Mouse (Mus musculus) lung, adult 18-20 months (tissue): ENCODE results near the gene Aox4.

Source experiments
- DNase-seq, 2 experiments: peaks; one replicate each; pipeline ENCODE4 v3.0.0; 2022; ENCODE audit warnings: mixed read lengths in 2 of 2

Gene Aox4

GRCm38 (mm10) chr1:58248518-58248917 lies 38.3 kb downstream of the Aox4 start:
- no peak for DNase-seq

GRCm38 (mm10) chr1:58253466-58253865 lies 43.3 kb downstream of the Aox4 start:
- DNase-seq = no peak

- peak in 1 of 2 experiments; percentile 26 for DNase-seq
Measured at GRCm38 (mm10) chr1:58257195-58257991, 47.2 kb downstream of the Aox4 start.

GRCm38 (mm10) chr1:58260311-58260710 lies 50.1 kb downstream of the Aox4 start:
- DNase-seq = no peak

GRCm38 (mm10) chr1:58268231-58268630 lies 58.0 kb downstream of the Aox4 start:
- no peak for DNase-seq

DNA sequence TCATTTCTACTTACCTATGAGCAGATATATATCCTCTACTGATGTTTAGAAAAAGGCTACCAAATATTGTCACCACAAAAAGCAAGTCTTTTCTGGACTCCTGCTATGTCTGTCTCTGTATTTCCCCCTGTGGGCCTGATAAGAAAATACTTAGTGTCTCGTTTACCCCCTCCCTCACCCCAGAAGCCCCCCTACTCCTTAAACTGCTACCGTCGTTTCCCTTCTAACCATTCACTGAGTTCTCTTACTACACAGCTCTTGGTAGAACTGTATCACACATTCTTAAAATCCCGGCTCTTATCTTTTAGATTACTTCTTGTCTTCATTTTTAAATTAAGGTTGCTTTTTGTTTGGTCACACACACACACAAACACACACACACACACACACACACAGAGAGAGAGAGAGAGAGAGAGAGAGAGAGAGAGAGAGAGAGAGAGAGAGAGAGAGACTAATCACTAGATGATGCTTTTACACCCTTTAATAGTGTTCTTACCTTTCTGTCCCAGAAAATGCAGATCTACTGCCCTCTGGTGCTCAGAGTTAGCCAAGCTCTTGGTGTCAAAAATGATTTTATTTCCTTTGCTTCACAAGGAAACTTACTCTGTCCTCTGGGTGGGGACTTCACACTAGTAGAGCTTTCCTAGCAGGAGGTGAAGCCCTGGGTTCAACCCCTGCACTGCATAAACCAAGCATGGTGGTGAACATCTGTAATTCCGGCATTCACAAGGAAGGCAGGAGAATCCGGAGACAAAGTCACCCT lies 60.8 kb downstream of the Aox4 start:
- DNase-seq = peak in 1 of 2 experiments; percentile 21

GRCm38 (mm10) chr1:58275879-58276278 lies 65.7 kb downstream of the Aox4 start:
- DNase-seq = no peak

DNA sequence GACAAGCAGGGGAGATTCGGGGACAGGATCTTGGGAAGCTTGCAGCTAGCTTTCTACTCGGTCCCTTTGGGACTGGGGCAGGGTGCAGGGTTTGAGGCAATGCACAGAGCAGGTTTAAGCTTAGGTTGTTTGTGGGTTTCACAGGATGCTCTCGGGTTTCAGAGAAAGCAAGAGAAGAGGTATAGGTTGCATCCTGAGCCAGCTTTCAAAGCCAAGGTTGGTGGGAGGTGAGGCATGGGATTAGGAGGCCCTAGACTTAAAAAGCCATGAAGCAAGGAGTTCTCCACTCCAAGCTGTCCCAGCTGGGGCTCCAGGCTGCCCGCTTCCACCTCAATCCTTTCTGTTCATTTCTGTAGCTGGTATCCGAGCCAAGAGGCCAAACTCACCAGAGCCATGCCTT lies 67.8 kb downstream of the Aox4 start, which contains the start of gene Aox2:
Aox2 (plus strand) TSS at position 301 of the 400 bp plus-strand sequence.
- no peak for DNase-seq

DNA sequence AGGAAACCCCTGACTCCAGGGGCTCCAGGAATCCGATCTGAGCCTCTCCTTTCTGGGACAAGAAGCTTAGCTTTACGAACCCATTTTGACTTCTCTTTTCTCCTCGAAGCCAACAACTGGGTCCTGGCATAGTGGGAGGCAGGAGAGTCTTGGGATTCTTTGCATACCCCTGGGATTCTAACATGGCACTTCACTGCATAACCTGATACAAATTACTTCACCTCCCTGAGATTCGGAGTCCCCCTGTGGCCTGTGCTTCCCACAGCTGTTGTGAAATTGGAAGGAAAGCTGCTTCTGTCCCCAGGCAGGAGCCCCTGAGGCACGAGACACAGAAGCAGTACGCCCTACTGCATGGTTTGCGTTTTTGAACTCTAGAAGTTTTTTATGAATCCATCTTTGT lies 68.3 kb downstream of the Aox4 start:
- no peak for DNase-seq

- DNase-seq = no peak
Measured at GRCm38 (mm10) chr1:58280381-58280780, 70.2 kb downstream of the Aox4 start.

DNA sequence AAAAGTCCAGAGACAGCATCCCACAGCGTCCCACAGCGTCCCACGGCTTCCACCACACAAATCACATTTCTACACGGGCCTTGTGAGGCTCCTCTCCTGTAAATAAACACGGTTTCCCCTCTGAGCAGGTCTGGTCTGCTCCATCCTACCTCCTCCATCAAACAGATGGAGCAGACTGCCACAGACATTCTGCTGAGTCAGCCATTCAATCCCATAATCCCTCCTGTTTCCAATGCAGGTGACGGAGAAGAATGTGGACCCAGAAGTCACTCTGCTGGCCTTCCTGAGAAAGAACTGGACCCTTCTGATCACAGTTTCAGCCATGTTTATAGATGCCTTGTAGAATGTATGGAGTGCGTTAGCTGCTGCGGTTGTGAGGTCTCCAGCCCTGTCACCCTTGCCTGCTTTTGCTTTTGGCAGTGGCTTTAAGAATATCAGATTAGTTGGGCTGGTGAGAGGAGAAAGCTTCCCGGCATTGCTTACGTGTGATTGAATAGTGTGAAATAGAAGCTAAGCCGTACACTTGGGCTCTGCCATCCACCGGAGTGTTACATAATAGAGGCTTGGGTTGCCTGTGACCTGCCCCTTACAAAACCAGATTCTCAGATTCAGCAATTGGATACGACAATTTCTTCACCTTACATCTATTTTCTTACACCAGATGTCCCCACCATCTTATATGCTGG lies 70.9 kb downstream of the Aox4 start:
- DNase-seq = no peak

GRCm38 (mm10) chr1:58281625-58281988 lies 71.4 kb downstream of the Aox4 start:
- no peak for DNase-seq

DNA sequence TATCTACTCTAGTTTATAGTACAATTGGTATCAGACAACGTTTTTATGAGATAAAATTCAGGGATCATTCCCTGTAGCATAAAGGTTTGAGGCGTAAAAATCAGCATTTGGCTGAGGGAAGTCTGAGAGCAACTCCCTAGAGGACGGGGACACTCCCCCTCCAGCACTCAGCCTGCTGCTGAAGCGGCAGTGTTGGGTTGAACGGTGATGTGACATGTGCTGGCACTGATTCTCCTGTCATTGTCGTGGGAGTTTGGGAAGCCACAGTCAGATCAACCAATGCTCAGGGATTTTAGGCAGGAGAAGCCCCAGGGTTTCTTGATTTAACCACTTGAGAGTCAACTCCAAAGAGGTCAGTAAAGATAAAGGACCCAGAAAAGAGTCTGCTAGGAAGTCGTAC lies 74.3 kb downstream of the Aox4 start:
- DNase-seq = no peak

- no peak for DNase-seq
Measured at GRCm38 (mm10) chr1:58288091-58288490, 77.9 kb downstream of the Aox4 start.

DNA sequence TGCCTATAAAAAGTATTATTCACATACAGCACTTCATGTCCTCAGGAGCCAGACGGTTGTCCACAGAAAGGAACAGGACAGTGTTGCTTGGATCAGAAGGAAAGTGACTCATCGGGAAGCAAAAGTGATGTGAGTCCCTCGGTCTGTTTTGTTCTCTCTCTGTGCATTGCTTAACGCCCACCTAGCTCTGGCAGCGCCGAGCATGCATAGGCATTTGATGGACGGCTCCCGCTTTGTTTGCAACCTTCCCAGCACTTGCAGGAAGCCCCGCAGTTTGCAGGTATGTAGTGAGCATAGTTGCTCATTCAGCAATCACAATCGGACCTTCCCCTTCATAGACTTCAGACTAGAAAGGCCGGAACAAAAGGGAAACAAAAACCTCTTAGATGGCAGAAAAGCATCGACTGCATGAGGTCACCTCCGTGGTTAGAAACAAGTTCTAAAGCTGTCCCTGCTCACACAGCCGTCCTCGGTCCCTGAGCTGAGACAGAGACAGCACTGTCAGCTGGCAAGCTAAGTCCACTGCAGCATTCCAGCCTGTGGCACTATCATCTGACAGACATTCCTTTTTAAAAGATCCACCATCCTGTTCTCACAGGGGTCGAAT lies 79.8 kb downstream of the Aox4 start:
- DNase-seq = no peak

DNA sequence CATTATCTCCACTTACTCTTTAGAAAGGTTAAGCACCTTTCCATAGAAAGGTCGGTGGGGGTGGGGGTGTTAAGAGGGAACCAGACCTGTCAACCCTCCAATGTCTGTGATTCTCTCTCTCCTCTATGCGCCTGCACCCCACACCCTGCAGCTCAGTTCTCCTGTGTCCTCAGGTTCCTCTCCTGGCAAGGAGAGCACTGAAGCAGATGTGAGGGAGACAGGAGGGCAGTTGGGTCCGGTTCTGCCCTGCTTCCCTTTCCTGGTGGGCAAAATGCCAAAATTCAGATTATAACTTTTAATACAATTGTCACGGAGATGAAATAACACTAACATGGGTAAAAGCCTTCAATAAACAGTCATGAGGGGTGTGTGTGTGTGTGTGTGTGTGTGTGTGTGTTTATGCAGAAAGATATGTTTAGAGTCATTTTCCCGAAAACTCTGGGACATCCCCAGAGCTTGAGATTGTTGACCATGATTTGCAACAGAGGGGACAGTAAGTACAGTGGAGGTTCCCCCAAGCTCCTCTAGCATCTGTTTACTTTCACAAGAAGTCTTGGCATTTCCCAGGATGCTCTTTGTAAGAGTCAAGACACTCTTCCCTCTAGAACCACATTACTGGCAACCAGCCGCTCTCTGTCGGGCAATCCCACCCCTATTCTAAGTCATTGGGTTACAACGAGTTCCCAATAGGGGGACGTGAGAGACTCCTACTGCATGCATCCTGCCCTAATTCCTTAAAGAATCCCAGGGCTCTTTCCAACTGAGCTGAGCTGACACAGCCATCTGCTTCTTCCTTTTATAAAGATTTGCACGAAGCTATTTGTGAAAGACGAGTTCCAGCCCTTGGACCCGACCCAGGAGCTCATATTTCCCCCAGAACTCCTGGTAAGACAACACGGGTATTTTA lies 81.5 kb downstream of the Aox4 start:
- DNase-seq = no peak

- no peak for DNase-seq
Measured at GRCm38 (mm10) chr1:58294730-58295129, 84.5 kb downstream of the Aox4 start.

GRCm38 (mm10) chr1:58296278-58296677 lies 86.1 kb downstream of the Aox4 start:
- DNase-seq = peak; percentile 56 to 69

DNA sequence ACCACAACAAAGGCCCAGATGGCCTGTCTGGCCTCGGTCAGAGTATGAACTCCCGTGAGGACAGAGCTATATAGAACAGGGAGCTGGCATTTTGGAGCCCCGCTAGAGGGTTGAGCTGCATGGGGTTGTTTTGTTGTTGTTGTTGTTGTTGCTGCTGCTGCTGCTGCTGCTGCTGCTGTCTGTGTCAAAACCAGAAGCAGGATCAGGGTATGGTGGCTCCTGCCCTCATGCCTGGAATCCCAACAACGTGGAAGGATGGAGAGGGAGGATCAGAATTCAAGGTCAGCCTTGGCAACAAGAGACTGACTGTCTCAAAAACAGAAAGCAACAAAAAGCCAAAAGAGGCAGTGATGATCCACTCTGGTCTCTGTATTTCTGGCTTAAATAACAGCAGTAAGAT lies 86.6 kb downstream of the Aox4 start:
- no peak for DNase-seq

DNA sequence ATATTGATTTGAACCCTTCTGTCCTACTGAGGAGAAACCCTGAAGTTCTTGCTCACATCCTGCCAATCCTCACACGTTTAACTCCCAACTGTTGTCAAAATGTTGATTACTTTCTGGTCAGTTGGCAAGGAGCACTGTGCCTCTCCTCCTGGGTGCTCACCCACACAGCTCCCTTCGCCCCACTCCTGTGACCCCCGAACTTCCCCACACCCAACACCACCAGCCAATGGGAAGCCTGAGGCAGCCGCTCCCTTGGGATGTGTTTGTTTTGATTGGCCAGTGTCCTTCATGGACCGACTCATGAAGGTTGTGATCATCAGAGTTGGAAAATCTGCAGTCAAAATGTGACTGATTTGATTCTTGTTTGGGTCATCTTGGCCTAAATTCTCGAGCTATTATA lies 88.2 kb downstream of the Aox4 start:
- no peak for DNase-seq

- DNase-seq = no peak
Measured at GRCm38 (mm10) chr1:58301073-58301472, 90.9 kb downstream of the Aox4 start.

DNA sequence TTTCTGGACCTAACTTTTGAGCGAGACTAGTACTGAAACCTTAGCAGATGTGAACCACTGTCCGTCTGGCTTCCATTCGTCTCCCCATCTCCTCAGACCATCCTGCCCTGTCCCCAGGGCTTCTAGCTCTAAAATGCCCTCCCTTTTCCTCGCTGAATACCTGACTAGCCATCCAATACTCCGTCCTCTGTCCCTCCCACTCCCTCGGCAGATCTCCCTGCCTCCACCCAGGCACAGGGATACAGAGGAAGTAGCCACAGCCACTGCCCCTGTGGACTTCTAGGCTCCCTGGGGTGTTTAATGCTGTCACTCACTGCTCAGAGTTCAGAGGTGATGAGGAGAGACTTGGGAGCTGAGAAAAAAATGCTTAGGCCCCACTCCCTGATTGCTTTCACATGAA lies 91.8 kb downstream of the Aox4 start:
- DNase-seq = no peak
